Mouse (Mus musculus) heart, embryonic 10.5 days (tissue): ENCODE measurements around the gene Cchcr1. TPM values are rescaled to one million over a fixed set of nuclear protein-coding genes. Genes with fewer than 3 reads are reported as not detected.

Experiments used
- DNase-seq: peaks from one replicate; pipeline ENCODE4 v3.0.0-alpha.2; 2017; ENCODE audit warnings: low spot score
- H3K27ac ChIP-seq: fragments of 300-500 bp; sonication (generic); 2 replicates; pipeline ENCODE4 v1.5.1; 2016; ENCODE audit warnings: mild to moderate bottlenecking
- H3K27me3 ChIP-seq: fragments of 300-500 bp; sonication (generic); 2 replicates; pipeline ENCODE4 v1.6.1; 2016; ENCODE audit warnings: mild to moderate bottlenecking; ENCODE audit not compliant: poor library complexity, insufficient read depth, severe bottlenecking
- H3K36me3 ChIP-seq: fragments of 300-500 bp; sonication (generic); 2 replicates; pipeline ENCODE4 v1.6.1; 2016; ENCODE audit warnings: mild to moderate bottlenecking, moderate library complexity
- H3K4me1 ChIP-seq: fragments of 300-500 bp; sonication (generic); 2 replicates; pipeline ENCODE4 v1.6.1; 2016; ENCODE audit warnings: mild to moderate bottlenecking
- H3K4me3 ChIP-seq: fragments of 300-500 bp; sonication (generic); 2 replicates; pipeline ENCODE4 v1.5.1; 2016; ENCODE audit warnings: mild to moderate bottlenecking, moderate library complexity
- H3K9me3 ChIP-seq: fragments of 300-500 bp; sonication (generic); 2 replicates; pipeline ENCODE4 v1.6.1; 2016; ENCODE audit warnings: mild to moderate bottlenecking, moderate library complexity
- WGBS: fragments of 180-500 bp; shearing (Covaris S2); methylation state at CpG from one replicate; pipeline ENCODE4 v1.1.7; 2016; 5-methylcytosine and 5-hydroxymethylcytosine counted together
- polyA plus RNA-seq: library from polyadenylated mRNA; unstranded; fragments of >200 nt; fragmentation: Nextera tagmentation; extraction: Ambion mirVana; gene quantifications from 2 replicates; pipeline ENCODE4 v1.2.1, GENCODE M21; 2016

The Cchcr1 gene
- polyA plus RNA-seq, 1 experiment from 2014 or later, result 17.9 TPM

- Histone ChIP-seq H3K4me3 (peak overlapping the region; percentile 40), H3K27ac (peak overlapping the region; percentile 90), H3K36me3 (no peaks in the 10 kb centered on the region), H3K4me1 (peaks cover 43% of the 10 kb centered on the region), H3K9me3 (no peaks in the 10 kb centered on the region), H3K27me3 (peaks cover 2% of the 10 kb centered on the region; the same call in 1 of the 2 replicates)
- peak; percentile 94 for DNase-seq
- WGBS, result 24% methylated on average over 15 of the region's 15 CpGs
Observed at GRCm38 (mm10) chr17:35549437-35550142, 32.7 kb downstream of the Cchcr1 start.

GRCm38 (mm10) chr17:35550143-35550494 lies 33.2 kb downstream of the Cchcr1 start:
- Histone ChIP-seq H3K27ac (peak overlapping the region; percentile 90), H3K4me3 (peak overlapping the region; percentile 40), H3K27me3 (peaks cover 7% of the 10 kb centered on the region; the same call in 1 of the 2 replicates), H3K4me1 (peaks cover 43% of the 10 kb centered on the region), H3K36me3 (no peaks in the 10 kb centered on the region), H3K9me3 (no peaks in the 10 kb centered on the region)
- WGBS, result 89% methylated on average over 4 of the region's 4 CpGs
- DNase-seq, result no peak

GRCm38 (mm10) chr17:35550871-35551270 lies 34.0 kb downstream of the Cchcr1 start:
- peaks cover 7% of the 10 kb centered on the region; the same call in 1 of the 2 replicates for H3K27me3 ChIP-seq
- H3K4me1 ChIP-seq, result peaks cover 43% of the 10 kb centered on the region
- H3K36me3 ChIP-seq, result no peaks in the 10 kb centered on the region
- H3K27ac ChIP-seq, result peak overlapping the region; percentile 90
- no peaks in the 10 kb centered on the region for H3K9me3 ChIP-seq
- H3K4me3 ChIP-seq, result no peak overlapping the region
- DNase-seq, result no peak
- WGBS, result 45% methylated on average over 8 of the region's 8 CpGs

GRCm38 (mm10) chr17:35551881-35552414 lies 35.0 kb downstream of the Cchcr1 start, which contains the start of gene Cdsn:
Gene Cdsn, plus strand, starts transcription at chr17:35552128.
- peaks cover 7% of the 10 kb centered on the region; the same call in 1 of the 2 replicates for H3K27me3 ChIP-seq
- H3K27ac ChIP-seq, result peak within 1 kb of the TSS; percentile 90
- WGBS, result 76% methylated on average over 10 of the region's 10 CpGs
- H3K4me1 ChIP-seq, result peaks cover 44% of the 10 kb centered on the region
- H3K4me3 ChIP-seq, result no peak within 1 kb of the TSS
- DNase-seq, result no peak
- no peaks in the 10 kb centered on the region for H3K9me3 ChIP-seq
- no peaks in the 10 kb centered on the region for H3K36me3 ChIP-seq

GRCm38 (mm10) chr17:35554321-35554720 lies 37.4 kb downstream of the Cchcr1 start:
- no peak overlapping the region for H3K4me3 ChIP-seq
- peaks cover 32% of the 10 kb centered on the region for H3K4me1 ChIP-seq
- 78% methylated on average over 5 of the region's 5 CpGs for WGBS
- peaks cover 7% of the 10 kb centered on the region; the same call in 1 of the 2 replicates for H3K27me3 ChIP-seq
- DNase-seq, result no peak
- no peak overlapping the region for H3K27ac ChIP-seq
- no peaks in the 10 kb centered on the region for H3K9me3 ChIP-seq
- H3K36me3 ChIP-seq, result no peaks in the 10 kb centered on the region

GRCm38 (mm10) chr17:35554761-35555397 lies 38.0 kb downstream of the Cchcr1 start:
- peaks cover 7% of the 10 kb centered on the region; the same call in 1 of the 2 replicates for H3K27me3 ChIP-seq
- no peak for DNase-seq
- 84% methylated on average over 18 of the region's 18 CpGs for WGBS

GRCm38 (mm10) chr17:35556186-35556765 lies 39.4 kb downstream of the Cchcr1 start:
- DNase-seq, result no peak
- Histone ChIP-seq H3K27me3 (peaks cover 7% of the 10 kb centered on the region; the same call in 1 of the 2 replicates), H3K9me3 (no peaks in the 10 kb centered on the region), H3K36me3 (no peaks in the 10 kb centered on the region), H3K4me3 (no peak overlapping the region), H3K4me1 (peaks cover 16% of the 10 kb centered on the region), H3K27ac (no peak overlapping the region)
- 88% methylated on average over 13 of the region's 13 CpGs for WGBS

More at GRCm38 (mm10) chr17:35554761-35555397, 38.0 kb downstream of the Cchcr1 start:
- H3K9me3 ChIP-seq, result no peaks in the 10 kb centered on the region
- no peak overlapping the region for H3K4me3 ChIP-seq
- H3K27ac ChIP-seq, result no peak overlapping the region
- H3K4me1 ChIP-seq, result peaks cover 26% of the 10 kb centered on the region
- no peaks in the 10 kb centered on the region for H3K36me3 ChIP-seq

GRCm38 (mm10) chr17:35556812-35557211 lies 39.9 kb downstream of the Cchcr1 start:
- WGBS, result 38% methylated on average over 5 of the region's 5 CpGs
- no peak for DNase-seq
- no peaks in the 10 kb centered on the region for H3K9me3 ChIP-seq

GRCm38 (mm10) chr17:35557351-35557750 lies 40.5 kb downstream of the Cchcr1 start:
- 68% methylated on average over 9 of the region's 9 CpGs for WGBS
- no peak overlapping the region for H3K27ac ChIP-seq
- peaks cover 7% of the 10 kb centered on the region; the same call in 1 of the 2 replicates for H3K27me3 ChIP-seq
- H3K4me3 ChIP-seq, result no peak overlapping the region
- no peak for DNase-seq
- peaks cover 7% of the 10 kb centered on the region; the same call in 1 of the 2 replicates for H3K4me1 ChIP-seq
- no peaks in the 10 kb centered on the region for H3K36me3 ChIP-seq
- no peaks in the 10 kb centered on the region for H3K9me3 ChIP-seq

More at GRCm38 (mm10) chr17:35556812-35557211, 39.9 kb downstream of the Cchcr1 start:
- H3K4me1 ChIP-seq, result peaks cover 11% of the 10 kb centered on the region
- H3K36me3 ChIP-seq, result no peaks in the 10 kb centered on the region
- no peak overlapping the region for H3K27ac ChIP-seq
- peaks cover 7% of the 10 kb centered on the region; the same call in 1 of the 2 replicates for H3K27me3 ChIP-seq
- no peak overlapping the region for H3K4me3 ChIP-seq

GRCm38 (mm10) chr17:35558216-35558615 lies 41.3 kb downstream of the Cchcr1 start:
- Histone ChIP-seq H3K9me3 (no peaks in the 10 kb centered on the region), H3K36me3 (no peaks in the 10 kb centered on the region), H3K27ac (no peak overlapping the region), H3K4me3 (no peak overlapping the region), H3K4me1 (peaks cover 7% of the 10 kb centered on the region; the same call in 1 of the 2 replicates), H3K27me3 (peaks cover 7% of the 10 kb centered on the region; the same call in 1 of the 2 replicates)
- 51% methylated on average over 8 of the region's 8 CpGs for WGBS
- DNase-seq, result no peak

GRCm38 (mm10) chr17:35567150-35567549 lies 50.2 kb downstream of the Cchcr1 start, which contains the start of gene 2300002M23Rik:
Gene 2300002M23Rik, plus strand, starts transcription at chr17:35567450.
- H3K4me1 ChIP-seq, result peaks cover 19% of the 10 kb centered on the region
- no peaks in the 10 kb centered on the region for H3K36me3 ChIP-seq
- 47% methylated on average over 3 of the region's 3 CpGs for WGBS
- 0 out of 2 replicates have a peak within 1 kb of the TSS, but pooled peaks have one; percentile 6 for H3K4me3 ChIP-seq
- H3K9me3 ChIP-seq, result no peaks in the 10 kb centered on the region
- no peak for DNase-seq
- H3K27ac ChIP-seq, result no peak within 1 kb of the TSS
- peaks cover 45% of the 10 kb centered on the region for H3K27me3 ChIP-seq

GRCm38 (mm10) chr17:35567767-35568166 lies 50.9 kb downstream of the Cchcr1 start:
- peaks cover 19% of the 10 kb centered on the region for H3K4me1 ChIP-seq
- no peak overlapping the region for H3K27ac ChIP-seq
- DNase-seq, result no peak
- H3K9me3 ChIP-seq, result no peaks in the 10 kb centered on the region
- H3K27me3 ChIP-seq, result peaks cover 45% of the 10 kb centered on the region
- WGBS, result 16% methylated on average over 9 of the region's 9 CpGs
- H3K36me3 ChIP-seq, result no peaks in the 10 kb centered on the region
- 0 out of 2 replicates have a peak overlapping the region, but pooled peaks have one; percentile 6 for H3K4me3 ChIP-seq
